Mouse (Mus musculus): ENCODE results near the gene Hoxb8.

Gene Hoxb8

DNA sequence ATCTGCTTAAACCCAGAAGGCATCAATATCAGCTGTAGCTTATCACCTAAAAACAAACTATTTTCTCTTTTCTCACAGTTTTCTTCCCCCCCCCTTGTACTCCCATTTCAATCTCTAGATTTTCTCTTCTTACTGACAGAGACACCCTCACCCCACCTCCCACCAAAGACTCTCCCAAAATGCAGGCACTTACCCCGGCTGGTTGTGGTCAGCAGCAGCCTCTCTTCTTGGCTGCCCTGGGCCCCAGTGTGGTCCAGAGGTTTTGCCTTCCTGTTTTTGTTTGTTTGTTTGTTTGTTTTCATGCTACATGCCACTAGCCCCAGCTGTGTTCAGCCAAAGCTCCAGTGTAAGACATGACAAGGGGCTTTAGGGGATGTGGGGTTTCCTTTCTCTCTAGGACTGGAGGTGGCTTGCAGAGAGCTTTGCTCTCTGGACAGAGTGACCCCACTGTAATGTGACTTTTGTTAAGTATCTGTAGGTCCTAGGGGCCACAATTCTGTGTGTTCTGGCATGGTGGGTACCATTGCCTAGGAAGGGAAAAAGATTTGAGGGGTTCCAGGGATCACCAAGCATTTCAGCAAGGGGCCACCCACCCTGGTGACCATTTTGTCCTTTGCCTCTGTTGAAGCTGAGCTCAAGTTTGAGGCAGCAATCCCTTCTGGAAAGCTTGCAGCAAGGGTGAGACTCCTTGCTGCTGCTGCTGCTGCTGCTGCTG, 13.5 kb upstream of the Hoxb8 start:
- no peak for DNase-seq

GRCm38 (mm10) chr11:96269869-96270268, 11.8 kb upstream of the Hoxb8 start:
- DNase-seq: no peak

DNA sequence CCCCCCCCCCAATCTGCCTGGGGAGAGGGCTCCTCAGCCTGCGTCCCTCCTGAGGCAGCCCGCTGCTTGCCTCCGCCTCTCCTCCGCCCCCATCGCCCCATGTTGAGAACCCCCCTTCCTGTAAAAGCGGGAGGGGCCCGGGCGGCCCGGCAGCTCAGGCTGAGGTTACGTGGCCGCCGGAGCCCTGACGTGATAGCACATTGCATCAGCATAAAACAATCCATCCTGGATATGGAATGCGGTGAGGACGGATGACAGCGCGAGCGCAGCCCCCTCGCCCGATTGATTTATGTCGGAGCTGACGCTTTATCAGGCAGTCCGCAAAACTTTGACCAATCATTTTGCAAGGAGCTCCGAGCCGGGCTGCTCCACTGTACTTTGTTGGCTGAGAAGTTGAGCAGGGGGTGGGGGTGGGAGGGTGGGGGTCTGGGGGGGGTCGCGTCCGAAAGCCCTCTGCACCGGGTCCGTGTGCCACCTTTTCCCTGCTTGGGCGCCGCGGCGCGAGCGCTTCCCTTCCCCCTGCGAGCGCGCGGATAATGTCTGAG, 10.6 kb upstream of the Hoxb8 start, which contains the start of gene Hoxb9:
TSS of gene Hoxb9 (plus strand) at position 462 of the 545 bp plus-strand sequence.
- no peak for DNase-seq

DNA sequence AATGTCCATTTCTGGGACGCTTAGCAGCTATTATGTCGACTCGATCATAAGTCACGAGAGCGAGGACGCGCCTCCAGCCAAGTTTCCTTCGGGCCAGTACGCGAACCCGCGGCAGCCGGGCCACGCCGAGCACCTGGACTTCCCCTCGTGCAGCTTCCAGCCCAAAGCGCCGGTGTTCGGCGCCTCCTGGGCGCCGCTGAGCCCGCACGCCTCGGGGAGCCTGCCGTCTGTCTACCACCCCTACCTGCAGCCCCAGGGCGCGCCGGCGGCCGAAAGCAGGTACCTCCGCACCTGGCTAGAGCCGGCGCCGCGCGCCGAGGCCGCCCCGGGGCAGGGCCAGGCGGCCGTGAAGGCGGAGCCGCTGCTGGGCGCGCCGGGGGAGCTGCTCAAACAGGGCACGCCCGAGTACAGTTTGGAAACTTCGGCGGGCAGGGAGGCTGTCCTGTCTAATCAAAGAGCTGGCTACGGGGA, 10.1 kb upstream of the Hoxb8 start:
- no peak for DNase-seq

GRCm38 (mm10) chr11:96272024-96272921, 9.4 kb upstream of the Hoxb8 start:
- DNase-seq: no peak

DNA sequence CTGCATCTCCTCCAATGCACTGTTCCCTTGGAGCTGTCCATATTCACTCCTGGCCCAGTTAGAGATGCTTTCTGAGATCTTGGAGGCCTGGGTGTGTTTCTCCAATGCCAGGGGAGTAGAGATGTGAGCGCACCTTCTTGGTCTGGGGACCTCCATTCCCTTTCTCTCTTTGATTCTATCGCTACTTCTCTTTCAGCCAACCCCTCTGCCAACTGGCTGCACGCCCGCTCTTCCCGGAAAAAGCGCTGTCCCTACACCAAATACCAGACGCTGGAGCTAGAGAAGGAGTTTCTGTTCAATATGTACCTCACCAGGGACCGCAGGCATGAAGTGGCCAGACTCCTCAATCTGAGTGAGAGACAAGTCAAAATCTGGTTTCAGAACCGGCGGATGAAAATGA, 7.3 kb upstream of the Hoxb8 start:
- no peak for DNase-seq

GRCm38 (mm10) chr11:96275896-96276295, 5.8 kb upstream of the Hoxb8 start:
- no peak for DNase-seq

DNA sequence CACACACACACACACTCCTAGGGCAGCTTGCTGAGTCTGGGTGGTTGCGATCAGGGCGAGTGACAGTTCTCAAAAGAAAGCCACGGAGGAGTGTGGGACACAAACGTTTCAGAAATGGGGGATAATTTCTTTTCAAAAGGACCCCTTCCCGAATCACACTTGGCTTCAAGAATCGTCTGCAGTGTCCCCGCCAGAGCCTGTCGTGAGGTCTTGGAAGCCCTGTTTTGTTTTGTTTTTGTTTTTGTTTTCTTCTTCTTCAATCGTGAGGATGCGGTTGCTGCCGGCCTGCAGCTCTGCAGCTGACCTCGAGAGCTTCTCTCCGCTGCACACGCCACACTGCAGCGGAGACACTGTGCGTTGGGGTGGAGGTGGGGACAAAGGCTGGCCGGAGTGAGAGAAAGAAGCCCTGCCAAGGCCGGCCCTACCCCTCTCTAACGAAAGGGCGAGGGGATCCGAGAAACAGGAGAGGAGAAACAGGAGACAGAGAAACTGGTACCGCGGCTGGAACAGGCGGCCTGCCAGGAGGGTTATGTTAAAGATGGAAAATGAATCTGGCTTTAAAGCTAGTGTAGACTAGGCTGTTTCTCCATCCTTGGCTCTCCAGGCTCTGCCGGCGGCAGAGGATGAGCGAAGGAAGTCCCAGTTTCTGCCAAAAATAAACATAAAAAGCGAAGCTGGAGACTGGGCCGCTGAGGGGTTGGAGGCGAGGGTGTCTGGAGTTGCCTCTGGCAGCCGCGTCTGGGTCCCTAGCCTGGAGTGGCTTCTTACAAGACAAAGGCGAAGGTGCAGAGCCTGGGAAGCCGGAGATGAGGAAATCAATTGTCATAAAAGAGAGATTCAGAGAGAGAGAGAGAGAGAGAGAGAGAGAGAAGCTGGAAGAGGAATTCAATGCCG, 4.3 kb upstream of the Hoxb8 start:
- no peak for DNase-seq

- DNase-seq: no peak
Observed at GRCm38 (mm10) chr11:96278324-96278723, 3.4 kb upstream of the Hoxb8 start.

- DNase-seq: peak; percentile 89
Observed at GRCm38 (mm10) chr11:96278773-96279172, 2.9 kb upstream of the Hoxb8 start.

- no peak for DNase-seq
Observed at GRCm38 (mm10) chr11:96279421-96280233, 2.1 kb upstream of the Hoxb8 start.

GRCm38 (mm10) chr11:96280399-96281378, 1.0 kb upstream of the Hoxb8 start:
- no peak for DNase-seq

- DNase-seq: no peak
Observed at GRCm38 (mm10) chr11:96281396-96281795, 309 bp upstream of the Hoxb8 start.

DNA sequence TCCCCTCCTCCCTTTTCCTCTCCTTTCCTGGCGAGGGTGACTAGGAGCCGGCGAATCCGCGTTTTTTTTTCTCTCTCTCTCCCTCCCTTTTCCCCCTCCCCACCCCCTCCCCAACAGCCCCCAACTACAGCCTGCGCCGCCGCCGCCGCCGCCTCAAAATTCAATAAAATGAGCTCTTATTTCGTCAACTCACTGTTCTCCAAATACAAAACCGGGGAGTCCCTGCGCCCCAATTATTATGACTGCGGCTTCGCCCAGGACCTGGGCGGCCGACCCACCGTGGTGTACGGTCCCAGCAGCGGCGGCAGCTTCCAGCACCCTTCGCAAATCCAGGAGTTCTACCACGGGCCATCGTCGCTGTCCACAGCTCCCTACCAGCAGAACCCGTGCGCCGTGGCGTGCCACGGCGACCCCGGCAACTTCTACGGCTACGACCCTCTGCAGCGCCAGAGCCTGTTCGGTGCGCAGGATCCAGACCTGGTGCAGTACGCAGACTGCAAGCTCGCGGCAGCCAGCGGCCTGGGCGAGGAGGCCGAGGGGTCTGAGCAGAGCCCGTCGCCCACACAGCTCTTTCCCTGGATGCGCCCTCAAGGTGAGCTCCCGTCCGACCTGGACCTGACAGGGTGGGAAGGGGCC, 1.2 kb downstream of the Hoxb8 start:
- no peak for DNase-seq

DNA sequence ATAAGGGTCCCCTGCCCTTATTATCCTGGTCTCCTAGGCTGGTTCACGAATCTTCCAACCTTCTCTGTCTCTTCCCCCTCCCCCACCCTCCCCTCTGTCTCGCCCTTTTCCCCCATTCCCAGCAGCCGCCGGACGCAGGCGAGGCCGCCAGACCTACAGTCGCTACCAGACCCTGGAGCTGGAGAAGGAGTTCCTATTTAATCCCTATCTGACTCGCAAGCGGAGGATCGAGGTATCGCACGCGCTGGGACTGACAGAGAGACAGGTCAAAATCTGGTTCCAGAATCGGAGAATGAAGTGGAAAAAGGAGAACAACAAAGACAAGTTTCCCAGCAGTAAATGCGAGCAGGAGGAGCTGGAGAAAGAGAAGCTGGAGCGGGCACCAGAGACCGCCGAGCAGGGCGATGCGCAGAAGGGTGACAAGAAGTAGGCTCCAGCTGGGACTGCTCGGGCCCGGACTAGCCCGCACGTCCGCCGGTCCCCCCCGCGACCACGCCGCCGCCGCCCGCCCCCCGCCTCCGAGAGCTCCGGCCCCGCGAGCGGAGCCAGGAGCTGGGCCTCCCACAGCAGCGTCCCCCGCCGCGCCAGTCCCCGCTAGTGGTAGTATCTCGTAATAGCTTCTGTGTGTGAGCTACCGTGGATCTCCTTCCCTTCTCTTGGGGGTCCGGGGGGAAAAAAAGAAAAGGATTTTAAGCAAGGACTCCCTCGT, 2.5 kb downstream of the Hoxb8 start:
- DNase-seq: no peak

DNA sequence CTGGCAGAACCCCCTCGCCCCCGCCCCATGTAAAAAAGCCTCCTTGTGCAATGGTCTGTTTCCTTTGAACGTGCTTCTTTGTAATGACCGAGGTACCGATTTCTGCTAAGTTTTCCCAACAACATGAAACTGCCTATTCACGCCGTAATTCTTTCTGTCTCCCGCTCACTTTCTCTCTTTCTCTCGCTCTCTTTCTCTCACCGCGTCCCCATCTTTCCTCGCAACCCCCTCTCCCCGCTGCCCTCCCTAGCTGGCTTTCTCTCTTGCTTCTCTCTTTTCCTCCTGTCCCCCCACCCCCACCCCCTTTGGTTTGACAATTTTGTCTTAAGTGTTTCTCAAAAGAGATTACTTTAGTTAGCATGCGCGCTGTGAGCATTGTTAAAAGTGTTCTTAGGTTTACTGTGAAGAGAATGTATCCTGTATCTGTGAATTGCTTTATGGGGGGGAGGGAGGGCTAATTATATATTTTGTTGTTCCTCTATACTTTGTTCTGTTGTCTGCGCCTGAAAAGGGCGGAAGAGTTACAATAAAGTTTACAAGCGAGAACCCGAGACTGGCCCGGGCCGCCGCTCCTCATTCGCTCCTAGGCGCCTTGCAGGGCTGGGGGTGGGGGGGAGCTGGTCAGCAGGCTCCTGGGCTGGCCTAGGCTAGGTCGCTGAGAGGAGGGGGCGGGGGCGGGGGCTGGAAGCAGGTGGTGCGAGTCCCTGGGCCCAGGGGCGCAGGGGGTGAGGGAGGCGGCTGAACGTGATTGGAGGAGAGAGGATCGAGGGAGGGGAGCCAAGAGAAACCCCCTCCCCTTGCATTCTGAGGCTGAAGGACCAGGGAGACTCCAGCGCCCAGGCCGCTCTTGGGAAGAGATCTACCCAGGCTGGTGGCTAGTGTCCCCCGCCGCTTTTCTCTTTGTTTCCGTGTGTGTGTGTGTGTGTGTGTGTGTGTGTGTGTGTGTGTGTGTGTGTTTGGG, 3.3 kb downstream of the Hoxb8 start:
- no peak for DNase-seq

DNA sequence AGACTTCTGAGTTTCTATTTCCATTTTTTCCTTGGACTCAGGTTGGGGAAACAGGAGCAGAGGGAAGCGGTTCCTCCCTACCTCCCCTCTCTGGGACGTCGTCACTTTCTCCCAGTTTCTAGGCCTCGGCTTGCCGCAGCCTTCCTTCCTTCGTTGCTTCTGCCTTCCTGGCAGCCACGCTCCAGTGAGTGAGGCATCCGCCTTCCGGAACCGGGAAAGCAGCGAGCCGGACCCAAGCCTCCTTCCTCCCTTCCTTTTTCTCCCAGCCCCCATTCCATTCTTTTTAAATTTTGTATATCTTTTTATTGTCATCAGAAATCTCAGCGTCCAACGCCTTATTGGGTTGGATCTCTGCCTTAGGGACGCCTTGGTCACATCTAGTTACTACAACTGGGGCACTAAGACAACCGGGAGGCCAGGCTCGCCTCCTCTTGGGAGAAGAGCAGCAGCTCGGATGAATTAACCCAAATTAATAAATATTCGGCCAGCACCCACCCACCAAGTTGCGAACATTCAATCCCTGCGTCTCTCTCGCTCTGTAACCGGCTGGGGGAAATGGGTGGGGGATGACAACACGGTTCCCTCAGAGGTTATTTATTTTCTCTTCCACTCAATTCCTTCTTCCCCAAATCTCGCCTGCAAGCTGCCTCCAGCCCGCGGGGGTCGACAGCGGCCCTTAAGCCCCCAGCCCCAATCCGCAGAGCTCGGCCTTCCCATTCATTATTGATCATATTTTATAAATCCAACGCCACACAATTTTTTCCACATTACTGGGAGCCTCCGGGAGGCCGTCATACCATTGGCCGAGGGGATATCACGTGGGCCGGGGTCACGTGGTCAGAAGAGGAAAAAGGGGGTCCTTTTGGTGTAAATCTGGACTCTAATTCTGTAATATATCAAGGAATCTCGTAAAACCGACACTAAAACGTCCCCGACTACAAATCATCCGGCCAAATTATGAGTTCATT, 4.3 kb downstream of the Hoxb8 start, which contains the start of gene Hoxb7:
TSS of gene Hoxb7 (plus strand) at position 853 of the 968 bp plus-strand sequence.
- DNase-seq: peak; percentile 58

Measured in lung, postnatal 36 days (tissue).